Mouse (Mus musculus): Measurements from ENCODE around the gene Olfr1436. TPM values are rescaled to one million over a fixed set of nuclear protein-coding genes. Genes with fewer than 3 reads are reported as not detected.

Gene Olfr1436
- not detected for total RNA-seq (2023)

DNA sequence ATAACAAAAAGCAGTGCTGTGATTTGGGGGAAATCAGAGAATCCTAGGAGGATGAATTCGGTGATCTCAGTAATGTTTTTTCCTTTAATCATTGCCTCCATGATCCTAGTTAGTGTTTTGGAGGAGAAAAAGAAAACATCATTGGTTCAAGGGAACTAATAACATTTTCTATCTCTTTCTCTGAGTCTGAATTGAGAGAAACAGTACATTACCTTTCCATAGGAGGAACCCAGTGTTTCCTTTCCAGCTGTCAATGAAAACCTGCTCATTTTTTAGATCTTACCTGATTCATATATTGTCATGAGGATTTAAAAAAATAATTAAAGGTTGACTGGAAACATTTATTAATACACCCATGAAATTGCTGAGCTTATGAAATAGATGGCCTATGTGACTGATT, at the start of gene Olfr1436:
Olfr1436 (minus strand) TSS at position 101 of the 400 bp plus-strand sequence.

DNA sequence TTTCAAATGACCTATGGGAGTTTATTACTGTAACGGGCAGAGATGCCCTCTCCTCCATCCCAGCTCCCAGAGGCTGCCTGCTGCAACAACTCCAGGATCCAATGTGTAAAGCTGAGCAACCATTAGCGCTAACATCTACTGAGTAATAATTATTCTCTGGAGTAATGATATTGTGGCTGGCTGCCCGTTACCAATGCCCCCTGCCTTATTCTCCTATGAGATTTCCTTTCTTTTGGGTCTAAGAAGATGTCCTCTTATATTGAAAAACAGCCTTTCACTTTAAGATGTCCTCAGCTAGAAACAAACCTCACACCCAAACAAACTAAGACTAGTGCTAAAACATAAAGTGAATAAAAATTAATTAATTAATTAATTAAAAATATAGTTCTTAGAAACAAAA, 36.9 kb upstream of the Olfr1436 start, which contains the start of gene Olfr1438-ps1:
Olfr1438-ps1 (minus strand) TSS at position 101 of the 400 bp plus-strand sequence.

DNA sequence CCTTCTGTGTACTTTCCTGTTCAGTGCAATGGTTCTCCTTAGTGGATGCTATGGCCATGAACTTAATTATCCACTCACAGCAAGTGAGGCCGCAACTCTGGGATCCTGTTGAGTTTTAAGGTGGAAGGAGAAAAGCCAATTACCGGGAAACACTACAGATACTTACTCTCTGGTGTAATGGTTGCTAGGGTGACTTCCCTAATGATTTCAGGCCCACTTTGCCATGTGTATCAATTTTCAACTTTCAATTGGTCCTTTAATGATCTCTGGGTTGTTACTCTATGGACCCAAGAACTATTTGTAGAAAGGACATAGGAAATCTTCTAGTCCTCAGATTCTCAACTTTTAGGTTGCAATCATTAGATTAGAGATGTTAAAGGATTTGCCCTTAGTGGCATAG, 26.1 kb upstream of the Olfr1436 start, which contains the start of gene Olfr1437:
Olfr1437 (minus strand) TSS at position 101 of the 400 bp plus-strand sequence.

DNA sequence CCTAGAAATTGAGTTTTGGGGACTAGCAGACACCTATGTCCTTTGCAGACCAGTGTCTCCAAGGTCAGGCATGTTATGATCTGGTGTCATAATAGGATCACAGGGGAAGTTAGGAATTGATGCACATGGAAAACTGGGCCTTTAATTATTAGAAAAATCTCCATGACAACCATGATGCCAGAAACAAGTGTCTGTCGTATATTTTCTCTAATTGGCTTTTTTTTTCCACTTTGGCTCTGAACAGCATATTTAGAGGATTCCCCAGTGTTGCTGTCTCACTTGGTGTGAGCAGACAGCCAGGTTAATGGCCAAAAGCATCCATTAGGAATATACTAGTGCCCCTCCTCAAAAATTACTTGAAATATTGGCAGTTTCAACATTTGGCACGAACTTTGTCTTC, 19.4 kb downstream of the Olfr1436 start, which contains the start of gene Olfr1434:
Olfr1434 (plus strand) TSS at position 301 of the 400 bp plus-strand sequence.

DNA sequence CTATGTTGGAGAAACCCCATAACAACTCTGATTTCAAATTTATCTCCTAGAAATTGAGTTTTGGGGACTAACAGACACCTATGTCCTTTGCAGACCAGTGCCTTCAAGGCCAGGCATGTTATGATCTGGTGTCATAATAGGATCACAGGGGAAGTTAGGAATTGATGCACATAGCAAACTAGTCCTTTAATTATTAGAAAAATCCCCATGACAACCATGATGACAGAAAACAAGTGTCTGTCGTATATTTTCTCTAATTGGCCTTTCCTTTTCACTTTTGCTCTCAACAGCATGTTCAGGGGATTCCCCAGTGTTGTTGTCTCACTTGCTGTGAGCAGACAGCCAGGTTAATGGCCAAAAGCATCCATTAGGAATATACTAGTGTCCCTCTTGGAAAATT, 38.2 kb downstream of the Olfr1436 start, which contains the start of gene Olfr235:
Olfr235 (plus strand) TSS at position 301 of the 400 bp plus-strand sequence.

Other genes with a start within 250 kb of the Olfr1436 start
- not detected for gene Olfr1424, start 236.4 kb downstream of the Olfr1436 start, total RNA-seq (2023)
- gene Olfr1425, start 221.4 kb downstream of the Olfr1436 start, total RNA-seq (2023), result not detected
- not detected for gene Olfr1426, start 207.1 kb downstream of the Olfr1436 start, total RNA-seq (2023)
- gene Olfr1427, start 195.8 kb downstream of the Olfr1436 start, total RNA-seq (2023), result not detected
- gene Olfr1428, start 183.2 kb downstream of the Olfr1436 start, total RNA-seq (2023), result not detected
- not detected for gene Olfr76, start 175.9 kb downstream of the Olfr1436 start, total RNA-seq (2023)
- not detected for gene Olfr1555-ps1, start 129.0 kb downstream of the Olfr1436 start, total RNA-seq (2023)
- not detected for gene Olfr1431, start 98.5 kb downstream of the Olfr1436 start, total RNA-seq (2023)
- gene Olfr1432, start 66.5 kb downstream of the Olfr1436 start, total RNA-seq (2023), result not detected
- gene Olfr262, start 57.5 kb downstream of the Olfr1436 start, total RNA-seq (2023), result not detected
- gene Olfr235, start 38.1 kb downstream of the Olfr1436 start, total RNA-seq (2023), result not detected
- not detected for gene Olfr1434, start 19.3 kb downstream of the Olfr1436 start, total RNA-seq (2023)
- gene Olfr1437, start 26.0 kb upstream of the Olfr1436 start, total RNA-seq (2023), result not detected
- gene Olfr1438-ps1, start 36.8 kb upstream of the Olfr1436 start, total RNA-seq (2023), result not detected
- not detected for gene Olfr1440, start 88.1 kb upstream of the Olfr1436 start, total RNA-seq (2023)
- not detected for gene Olfr1441, start 118.3 kb upstream of the Olfr1436 start, total RNA-seq (2023)
- gene Pfpl, start 128.8 kb upstream of the Olfr1436 start, total RNA-seq (2023), result not detected
- gene Mpeg1, start 161.6 kb upstream of the Olfr1436 start, total RNA-seq (2023), result 1,000 to 10,000 TPM; 1,721 to 1,841 TPM
- gene Dtx4, start 202.3 kb upstream of the Olfr1436 start, total RNA-seq (2023), result 10 to 100 TPM; 11.3 to 12.3 TPM
- 100 to 1,000 TPM; 104 to 119 TPM for gene Fam111a, start 246.6 kb upstream of the Olfr1436 start, total RNA-seq (2023)